27 mouse cellular contexts compared by ENCODE assay signal in the genomic region with DNA sequence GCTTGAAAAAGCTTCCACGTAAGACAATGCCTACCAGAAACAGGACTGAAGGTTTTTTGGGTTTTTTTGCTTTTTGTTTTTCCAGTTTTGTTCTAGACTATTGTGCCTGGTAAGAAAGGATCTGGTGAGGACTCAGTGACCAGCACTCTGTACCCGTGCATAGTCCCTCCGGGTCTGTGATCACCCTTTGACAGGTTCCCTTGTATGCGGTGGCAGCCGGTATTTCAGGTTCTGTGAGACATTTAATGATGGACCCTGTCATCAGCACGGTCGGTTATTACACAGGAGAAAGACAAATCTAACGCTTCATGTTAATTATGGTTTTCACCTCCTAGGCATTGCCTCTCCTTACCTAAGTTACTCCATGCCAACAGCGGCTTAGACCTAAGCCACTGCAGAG. TPM values are rescaled to one million over a fixed set of nuclear protein-coding genes. Genes with fewer than 3 reads are reported as not detected.
DNase-seq lines count a peak whose midpoint lies in the region; ATAC-seq lines count a peak whose summit lies in the region.
"Had no signal": no experiment of that assay in that cellular context is flagged by ENCODE, and none has a peak within 500 bp of the region (broad histone marks: within the 10 kb centered on the region; RNA-seq: fewer than 3 reads in every experiment).

No protein-coding gene starts in this region.

- no peak overlapping the region for H3K4me3 ChIP-seq in embryonic facial prominence, embryonic 12.5 days
- no peak overlapping the region for H3K4me3 ChIP-seq in embryonic facial prominence, embryonic 10.5 days
- H3K4me3 ChIP-seq in intestine, embryonic 15.5 days (replicated peaks): no peak overlapping the region
- H3K4me3 ChIP-seq in intestine, embryonic 16.5 days (ENCODE audit: low read length): no peak overlapping the region
- H3K4me3 ChIP-seq: embryonic facial prominence, embryonic 15.5 days; forebrain, embryonic 13.5 days; gastrocnemius, adult 2 months; heart, embryonic 12.5 days; heart, embryonic 15.5 days had no signal

- H3K9me3 ChIP-seq in embryonic facial prominence, embryonic 12.5 days: no peaks in the 10 kb centered on the region
- H3K9me3 ChIP-seq in embryonic facial prominence, embryonic 10.5 days: no peaks in the 10 kb centered on the region
- no peaks in the 10 kb centered on the region for H3K9me3 ChIP-seq in intestine, embryonic 15.5 days
- no peaks in the 10 kb centered on the region for H3K9me3 ChIP-seq in intestine, embryonic 16.5 days (ENCODE audit: control insufficient read depth, low read length)
- H3K9me3 ChIP-seq: embryonic facial prominence, embryonic 15.5 days; forebrain, embryonic 13.5 days; heart, embryonic 12.5 days; heart, embryonic 15.5 days had no signal

- WGBS in embryonic facial prominence, embryonic 12.5 days: 81% methylated on average over 9 of the region's 9 CpGs
- WGBS in embryonic facial prominence, embryonic 10.5 days: 81% methylated on average over 9 of the region's 9 CpGs
- WGBS in intestine, embryonic 15.5 days: 69% methylated on average over 9 of the region's 9 CpGs
- WGBS in intestine, embryonic 16.5 days: 70% methylated on average over 9 of the region's 9 CpGs

- ATAC-seq in embryonic facial prominence, embryonic 12.5 days (ENCODE audit: insufficient number of reproducible peaks, insufficient read depth, low FRiP score, low TSS enrichment): 0 out of 2 replicates have a peak, but pooled peaks have one; percentile 35
- ATAC-seq in intestine, embryonic 15.5 days: peak; percentile 66; the same call in 1 of the 2 replicates
- no peak for ATAC-seq in intestine, embryonic 16.5 days
- ATAC-seq: activated CD4-positive, CD25-positive, alpha-beta regulatory T cell, adult 4 months; forebrain, embryonic 13.5 days; forebrain, embryonic 16.5 days; hindbrain, postnatal 0 days; inflammation-experienced regulatory T-cells, adult 6 months had no signal

- no peak overlapping the region for H3K27ac ChIP-seq in embryonic facial prominence, embryonic 12.5 days
- H3K27ac ChIP-seq in embryonic facial prominence, embryonic 10.5 days (replicated peaks): no peak overlapping the region
- H3K27ac ChIP-seq in intestine, embryonic 15.5 days: no peak overlapping the region
- no peak overlapping the region for H3K27ac ChIP-seq in intestine, embryonic 16.5 days (ENCODE audit: low read length)
- H3K27ac ChIP-seq: embryonic facial prominence, embryonic 15.5 days; forebrain, embryonic 13.5 days; gastrocnemius, adult 2 months; heart, embryonic 15.5 days; hindbrain, embryonic 14.5 days; hindbrain, postnatal 0 days had no signal

- no peaks in the 10 kb centered on the region for H3K27me3 ChIP-seq in embryonic facial prominence, embryonic 12.5 days
- H3K27me3 ChIP-seq in embryonic facial prominence, embryonic 10.5 days (replicated peaks; ENCODE audit: low read depth, poor library complexity, severe bottlenecking): no peaks in the 10 kb centered on the region
- H3K27me3 ChIP-seq in intestine, embryonic 15.5 days (replicated peaks): no peaks in the 10 kb centered on the region
- no peaks in the 10 kb centered on the region for H3K27me3 ChIP-seq in intestine, embryonic 16.5 days (replicated peaks; ENCODE audit: control insufficient read depth, insufficient read depth, low read length)
- H3K27me3 ChIP-seq: embryonic facial prominence, embryonic 15.5 days; forebrain, embryonic 13.5 days; heart, embryonic 12.5 days; heart, embryonic 15.5 days had no signal

- no peak overlapping the region for H3K9ac ChIP-seq in embryonic facial prominence, embryonic 12.5 days
- no peak overlapping the region for H3K9ac ChIP-seq in intestine, embryonic 15.5 days
- H3K9ac ChIP-seq in intestine, embryonic 16.5 days (ENCODE audit: low read depth, low read length): no peak overlapping the region
- H3K9ac ChIP-seq: embryonic facial prominence, embryonic 15.5 days; forebrain, embryonic 13.5 days; heart, embryonic 12.5 days; heart, embryonic 15.5 days; hindbrain, embryonic 14.5 days had no signal

- H3K4me2 ChIP-seq in embryonic facial prominence, embryonic 12.5 days (replicated peaks): no peak overlapping the region
- no peak overlapping the region for H3K4me2 ChIP-seq in intestine, embryonic 15.5 days (replicated peaks)
- no peak overlapping the region for H3K4me2 ChIP-seq in intestine, embryonic 16.5 days (ENCODE audit: low read depth, low read length)
- H3K4me2 ChIP-seq: embryonic facial prominence, embryonic 15.5 days; forebrain, embryonic 13.5 days; heart, embryonic 12.5 days; heart, embryonic 15.5 days; hindbrain, embryonic 14.5 days had no signal

- H3K4me1 ChIP-seq in embryonic facial prominence, embryonic 12.5 days: 0 out of 2 replicates have a peak, but pooled peaks cover 5% of the 10 kb centered on the region
- H3K4me1 ChIP-seq in embryonic facial prominence, embryonic 10.5 days: peaks cover 12% of the 10 kb centered on the region; the same call in 1 of the 2 replicates
- no peaks in the 10 kb centered on the region for H3K4me1 ChIP-seq in intestine, embryonic 15.5 days (replicated peaks)
- no peaks in the 10 kb centered on the region; the same call in 1 of the 2 replicates for H3K4me1 ChIP-seq in intestine, embryonic 16.5 days (ENCODE audit: control insufficient read depth, insufficient read depth, low read length)
- H3K4me1 ChIP-seq: embryonic facial prominence, embryonic 15.5 days; forebrain, embryonic 13.5 days had no signal

- DNase-seq in embryonic facial prominence, embryonic 10.5 days (ENCODE audit: low spot score): no peak
- peak; percentile 65 for DNase-seq in fat pad, adult 2 months (ENCODE audit: extremely low read depth, low read depth, low spot score)
- DNase-seq in embryo, embryonic 10.5 days (ENCODE audit: low spot score): no peak
- DNase-seq: adrenal gland, adult 8-10 months; adrenal gland, postnatal 25 days; cerebellum, adult 11-12 months; cerebellum, adult 8-10 months; cerebellum, postnatal 10 days; cerebellum, postnatal 36 days; gastrocnemius, adult 2 months; gastrocnemius, postnatal 14 days; heart, adult 18-20 months; heart, postnatal 10 days; heart, postnatal 36 days; kidney, adult 2 months had no signal

- no peaks in the 10 kb centered on the region for H3K36me3 ChIP-seq in embryonic facial prominence, embryonic 12.5 days
- H3K36me3 ChIP-seq in embryonic facial prominence, embryonic 10.5 days (replicated peaks): no peaks in the 10 kb centered on the region
- H3K36me3 ChIP-seq in intestine, embryonic 15.5 days: no peaks in the 10 kb centered on the region
- no peaks in the 10 kb centered on the region for H3K36me3 ChIP-seq in intestine, embryonic 16.5 days (ENCODE audit: control insufficient read depth, insufficient read depth, low read length)
- H3K36me3 ChIP-seq: embryonic facial prominence, embryonic 15.5 days; heart, embryonic 12.5 days; heart, embryonic 15.5 days had no signal

RNA-seq across cellular contexts. Expression of gene Mrps33, which starts 35.8 kb away (rescaled TPM):
- 215 and 223 TPM in 2 replicates for polyA plus RNA-seq in embryonic facial prominence, embryonic 12.5 days (2016; fragmentation: Nextera tagmentation; extraction: Ambion mirVana)
- 205 and 207 TPM in 2 replicates for polyA plus RNA-seq in embryonic facial prominence, embryonic 10.5 days (2016; fragmentation: Nextera tagmentation; extraction: Ambion mirVana)
- polyA plus RNA-seq in intestine, embryonic 15.5 days (2015; fragmentation: Nextera tagmentation; extraction: Ambion mirVana): 175 and 192 TPM in 2 replicates
- 145 and 154 TPM in 2 replicates for polyA plus RNA-seq in intestine, embryonic 16.5 days (2015; fragmentation: Nextera tagmentation; extraction: Ambion mirVana)

RNA-seq across cellular contexts. Expression of gene Braf, which starts 49.8 kb away (rescaled TPM):
- polyA plus RNA-seq in embryonic facial prominence, embryonic 12.5 days (2016; fragmentation: Nextera tagmentation; extraction: Ambion mirVana): 18.6 and 18.9 TPM in 2 replicates
- 18.9 and 20.3 TPM in 2 replicates for polyA plus RNA-seq in embryonic facial prominence, embryonic 10.5 days (2016; fragmentation: Nextera tagmentation; extraction: Ambion mirVana)
- 12.0 and 13.2 TPM in 2 replicates for polyA plus RNA-seq in intestine, embryonic 15.5 days (2015; fragmentation: Nextera tagmentation; extraction: Ambion mirVana)
- 8.6 and 9.1 TPM in 2 replicates for polyA plus RNA-seq in intestine, embryonic 16.5 days (2015; fragmentation: Nextera tagmentation; extraction: Ambion mirVana)
